Mouse (Mus musculus): Measurements from ENCODE around the gene Smg6. TPM values are rescaled to one million over a fixed set of nuclear protein-coding genes. Genes with fewer than 3 reads are reported as not detected.

Gene Smg6
- 25.3 and 27.0 TPM in 2 replicates for polyA plus RNA-seq (2011; ENCODE audit: insufficient read depth, insufficient read length, low read depth, missing spikeins)

GRCm38 (mm10) chr11:74925577-74926387 is at the start of gene Smg6, which contains the start of gene Srr:
Smg6 (plus strand) TSS chr11:74925823.
Srr (minus strand) TSS chr11:74925948.
- no peaks in the 10 kb centered on the region for H3K4me1 ChIP-seq (ENCODE audit: control insufficient read depth, insufficient read depth, low read length)
- peak within 1 kb of the TSS; percentile 52 for H3K27ac ChIP-seq (ENCODE audit: insufficient read depth, low read length)
- H3K27me3 ChIP-seq (ENCODE audit: control insufficient read depth, insufficient read depth, low read length, poor library complexity, severe bottlenecking) = no peaks in the 10 kb centered on the region
- TF ChIP-seq EP300 (IDR thresholded peaks at IDR 0.05; ENCODE audit: insufficient read depth, low read depth, low read length) (peak; percentile 44; the same call in 1 of the 2 replicates), CTCF (IDR thresholded peaks at IDR 0.05; ENCODE audit: low read depth, low read length) (no peak), POLR2A (IDR thresholded peaks at IDR 0.05; ENCODE audit: insufficient read depth, low read length) (no peak)
- H3K4me3 ChIP-seq (ENCODE audit: low read depth, low read length) = peak within 1 kb of the TSS; percentile 79
- peak within 1 kb of the TSS; percentile 75 for H3K9ac ChIP-seq (ENCODE audit: low read depth, poor library complexity, severe bottlenecking)
- H3K9me3 ChIP-seq (replicated peaks; ENCODE audit: control insufficient read depth, insufficient read depth, low read length, poor library complexity, severe bottlenecking) = no peaks in the 10 kb centered on the region
- H3K36me3 ChIP-seq (ENCODE audit: control insufficient read depth, insufficient read depth, low read length, poor library complexity, severe bottlenecking) = no peaks in the 10 kb centered on the region

GRCm38 (mm10) chr11:74876801-74877200 is 48.8 kb upstream of the Smg6 start:
- no peaks in the 10 kb centered on the region for H3K36me3 ChIP-seq (ENCODE audit: control insufficient read depth, insufficient read depth, low read length, poor library complexity, severe bottlenecking)
- H3K27ac ChIP-seq (ENCODE audit: insufficient read depth, low read length) = no peak overlapping the region
- H3K4me1 ChIP-seq (ENCODE audit: control insufficient read depth, insufficient read depth, low read length) = no peaks in the 10 kb centered on the region
- no peaks in the 10 kb centered on the region for H3K9me3 ChIP-seq (replicated peaks; ENCODE audit: control insufficient read depth, insufficient read depth, low read length, poor library complexity, severe bottlenecking)
- H3K27me3 ChIP-seq (ENCODE audit: control insufficient read depth, insufficient read depth, low read length, poor library complexity, severe bottlenecking) = no peaks in the 10 kb centered on the region
- H3K9ac ChIP-seq (ENCODE audit: low read depth, poor library complexity, severe bottlenecking) = no peak overlapping the region
- TF ChIP-seq EP300 (IDR thresholded peaks at IDR 0.05; ENCODE audit: insufficient read depth, low read depth, low read length) (0 out of 2 replicates have a peak, but pooled peaks have one; percentile 21), CTCF (IDR thresholded peaks at IDR 0.05; ENCODE audit: low read depth, low read length) (no peak)
- no peak overlapping the region for H3K4me3 ChIP-seq (ENCODE audit: low read depth, low read length)

GRCm38 (mm10) chr11:74880999-74881398 is 44.6 kb upstream of the Smg6 start:
- no peak overlapping the region for H3K9ac ChIP-seq (ENCODE audit: low read depth, poor library complexity, severe bottlenecking)
- no peaks in the 10 kb centered on the region; the same call in 1 of the 2 replicates for H3K9me3 ChIP-seq (replicated peaks; ENCODE audit: control insufficient read depth, insufficient read depth, low read length, poor library complexity, severe bottlenecking)
- H3K27me3 ChIP-seq (ENCODE audit: control insufficient read depth, insufficient read depth, low read length, poor library complexity, severe bottlenecking) = no peaks in the 10 kb centered on the region
- H3K27ac ChIP-seq (ENCODE audit: insufficient read depth, low read length) = no peak overlapping the region
- no peaks in the 10 kb centered on the region for H3K4me1 ChIP-seq (ENCODE audit: control insufficient read depth, insufficient read depth, low read length)
- no peak overlapping the region for H3K4me3 ChIP-seq (ENCODE audit: low read depth, low read length)
- no peaks in the 10 kb centered on the region for H3K36me3 ChIP-seq (ENCODE audit: control insufficient read depth, insufficient read depth, low read length, poor library complexity, severe bottlenecking)
- TF ChIP-seq POLR2A (IDR thresholded peaks at IDR 0.05; ENCODE audit: insufficient read depth, low read length) (no peak), EP300 (IDR thresholded peaks at IDR 0.05; ENCODE audit: insufficient read depth, low read depth, low read length) (no peak), CTCF (IDR thresholded peaks at IDR 0.05; ENCODE audit: low read depth, low read length) (no peak)

GRCm38 (mm10) chr11:74881979-74882378 is 43.6 kb upstream of the Smg6 start:
- H3K36me3 ChIP-seq (ENCODE audit: control insufficient read depth, insufficient read depth, low read length, poor library complexity, severe bottlenecking) = no peaks in the 10 kb centered on the region

GRCm38 (mm10) chr11:74883098-74883497 is 42.5 kb upstream of the Smg6 start:
- H3K27me3 ChIP-seq (ENCODE audit: control insufficient read depth, insufficient read depth, low read length, poor library complexity, severe bottlenecking) = no peaks in the 10 kb centered on the region
- no peaks in the 10 kb centered on the region for H3K36me3 ChIP-seq (ENCODE audit: control insufficient read depth, insufficient read depth, low read length, poor library complexity, severe bottlenecking)
- H3K4me3 ChIP-seq (ENCODE audit: low read depth, low read length) = no peak overlapping the region
- no peaks in the 10 kb centered on the region for H3K4me1 ChIP-seq (ENCODE audit: control insufficient read depth, insufficient read depth, low read length)
- TF ChIP-seq POLR2A (IDR thresholded peaks at IDR 0.05; ENCODE audit: insufficient read depth, low read length) (no peak), CTCF (IDR thresholded peaks at IDR 0.05; ENCODE audit: low read depth, low read length) (no peak), EP300 (IDR thresholded peaks at IDR 0.05; ENCODE audit: insufficient read depth, low read depth, low read length) (no peak)
- no peak overlapping the region for H3K27ac ChIP-seq (ENCODE audit: insufficient read depth, low read length)
- H3K9me3 ChIP-seq (replicated peaks; ENCODE audit: control insufficient read depth, insufficient read depth, low read length, poor library complexity, severe bottlenecking) = no peaks in the 10 kb centered on the region; the same call in 1 of the 2 replicates
- no peak overlapping the region for H3K9ac ChIP-seq (ENCODE audit: low read depth, poor library complexity, severe bottlenecking)

More at GRCm38 (mm10) chr11:74881979-74882378, 43.6 kb upstream of the Smg6 start:
- Histone ChIP-seq H3K27me3 (ENCODE audit: control insufficient read depth, insufficient read depth, low read length, poor library complexity, severe bottlenecking) (no peaks in the 10 kb centered on the region), H3K4me1 (ENCODE audit: control insufficient read depth, insufficient read depth, low read length) (no peaks in the 10 kb centered on the region), H3K9ac (ENCODE audit: low read depth, poor library complexity, severe bottlenecking) (0 out of 2 replicates have a peak overlapping the region, but pooled peaks have one; percentile 2), H3K27ac (ENCODE audit: insufficient read depth, low read length) (no peak overlapping the region), H3K9me3 (replicated peaks; ENCODE audit: control insufficient read depth, insufficient read depth, low read length, poor library complexity, severe bottlenecking) (no peaks in the 10 kb centered on the region; the same call in 1 of the 2 replicates), H3K4me3 (ENCODE audit: low read depth, low read length) (no peak overlapping the region)
- TF ChIP-seq CTCF (IDR thresholded peaks at IDR 0.05; ENCODE audit: low read depth, low read length) (no peak), POLR2A (IDR thresholded peaks at IDR 0.05; ENCODE audit: insufficient read depth, low read length) (no peak), EP300 (IDR thresholded peaks at IDR 0.05; ENCODE audit: insufficient read depth, low read depth, low read length) (no peak)

- Histone ChIP-seq H3K36me3 (ENCODE audit: control insufficient read depth, insufficient read depth, low read length, poor library complexity, severe bottlenecking) (peaks cover 4% of the 10 kb centered on the region), H3K27me3 (ENCODE audit: control insufficient read depth, insufficient read depth, low read length, poor library complexity, severe bottlenecking) (no peaks in the 10 kb centered on the region), H3K4me1 (ENCODE audit: control insufficient read depth, insufficient read depth, low read length) (no peaks in the 10 kb centered on the region), H3K27ac (ENCODE audit: insufficient read depth, low read length) (no peak overlapping the region), H3K9me3 (replicated peaks; ENCODE audit: control insufficient read depth, insufficient read depth, low read length, poor library complexity, severe bottlenecking) (peaks cover 9% of the 10 kb centered on the region; the same call in 1 of the 2 replicates), H3K9ac (ENCODE audit: low read depth, poor library complexity, severe bottlenecking) (no peak overlapping the region), H3K4me3 (ENCODE audit: low read depth, low read length) (no peak overlapping the region)
- TF ChIP-seq POLR2A (IDR thresholded peaks at IDR 0.05; ENCODE audit: insufficient read depth, low read length) = no peak
Measured at GRCm38 (mm10) chr11:74894619-74895018, 31.0 kb upstream of the Smg6 start.

Data from ES-Bruce4 (cell line).